Mouse (Mus musculus): Measurements from ENCODE around the gene Per1.

DNA sequence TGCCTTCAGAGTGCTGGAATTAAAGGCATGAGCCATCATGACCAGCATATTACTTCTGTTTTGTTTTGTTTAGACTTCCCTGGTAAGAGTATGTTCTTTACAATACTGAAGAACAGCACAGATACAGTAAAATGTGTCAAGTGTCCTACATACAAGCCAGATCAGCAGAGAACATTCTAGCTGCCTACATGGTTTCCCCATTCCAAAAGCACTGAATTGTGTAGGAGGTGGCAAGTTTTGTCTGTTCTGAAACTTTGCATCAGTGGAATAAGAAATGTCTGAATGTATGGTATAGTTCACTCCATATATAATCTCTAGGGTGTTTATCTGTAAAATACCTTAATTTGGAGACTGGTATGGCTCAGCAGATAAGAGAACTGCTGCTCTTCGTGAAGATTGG, 60.3 kb downstream of the Per1 start:
- no peak for TF ChIP-seq CTCF (IDR thresholded peaks at IDR 0.05; ENCODE audit: borderline replicate concordance, extremely low read depth, insufficient read depth, insufficient read length)
- no peak for TF ChIP-seq POLR2A (IDR thresholded peaks at IDR 0.05; ENCODE audit: borderline replicate concordance, extremely low read depth, insufficient read depth, insufficient read length, poor library complexity, severe bottlenecking)

All from brain, embryonic 14.5 days (tissue).